Mouse (Mus musculus): ENCODE results near the gene Nfe2l1.

Nfe2l1 gene

DNA sequence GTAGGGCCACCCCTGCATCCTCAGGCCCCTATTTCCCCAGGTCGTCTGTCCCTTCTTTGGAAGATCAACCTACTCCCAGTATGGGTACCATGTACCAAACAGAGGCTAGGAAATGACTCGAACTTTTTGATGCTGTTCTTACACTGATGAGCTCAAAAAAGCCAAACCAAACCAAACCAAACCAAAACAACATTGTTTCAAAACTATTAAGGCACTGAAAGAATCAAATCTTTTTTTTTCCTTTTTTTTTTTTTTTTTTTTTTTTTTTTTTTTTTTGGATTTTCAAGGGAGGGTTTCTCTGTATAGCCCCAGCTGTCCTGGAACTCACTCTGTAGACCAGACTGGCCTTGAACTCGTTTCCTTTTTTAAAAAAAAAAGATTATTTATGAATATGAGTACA lies 13.9 kb upstream of the Nfe2l1 start:
- no peak for DNase-seq

DNA sequence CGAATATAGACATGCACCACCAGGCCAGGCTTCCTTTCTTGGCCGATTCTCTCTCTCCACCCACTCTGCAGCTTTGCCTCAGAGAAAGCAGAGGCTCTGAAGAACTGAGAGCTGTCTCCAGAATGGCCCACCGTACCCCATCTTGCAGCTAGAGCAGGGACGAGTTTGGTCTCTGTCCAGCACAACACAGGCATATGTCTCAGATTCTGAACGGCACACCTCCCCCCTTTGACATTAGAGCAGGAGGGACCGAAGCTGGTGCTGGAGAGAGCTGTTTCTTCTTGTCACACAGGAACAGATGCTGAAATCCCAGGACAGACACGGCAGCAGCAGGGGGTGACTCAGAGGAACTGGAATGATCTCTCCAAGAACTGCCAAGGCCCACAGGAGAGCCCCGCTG lies 10.5 kb upstream of the Nfe2l1 start:
- DNase-seq = no peak

DNA sequence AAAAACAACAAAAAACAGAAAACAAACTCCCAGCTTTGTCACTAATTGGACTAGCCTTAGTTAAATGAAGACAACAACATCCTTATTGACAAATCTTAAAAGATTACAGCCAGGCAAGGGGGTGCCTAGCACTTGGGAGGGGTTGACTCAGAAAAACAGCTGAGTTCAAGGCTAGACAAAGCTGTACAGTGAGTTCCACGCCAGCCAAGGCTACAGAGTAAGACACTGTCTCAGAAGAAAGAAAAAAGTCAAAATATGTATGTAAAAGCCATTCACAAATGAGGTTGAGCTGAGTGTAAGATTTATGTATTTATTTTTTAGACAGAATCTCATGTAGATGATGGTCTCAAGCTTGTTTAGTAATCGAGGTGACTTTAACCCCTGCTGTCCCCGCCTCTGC lies 10.1 kb upstream of the Nfe2l1 start:
- DNase-seq = no peak

DNA sequence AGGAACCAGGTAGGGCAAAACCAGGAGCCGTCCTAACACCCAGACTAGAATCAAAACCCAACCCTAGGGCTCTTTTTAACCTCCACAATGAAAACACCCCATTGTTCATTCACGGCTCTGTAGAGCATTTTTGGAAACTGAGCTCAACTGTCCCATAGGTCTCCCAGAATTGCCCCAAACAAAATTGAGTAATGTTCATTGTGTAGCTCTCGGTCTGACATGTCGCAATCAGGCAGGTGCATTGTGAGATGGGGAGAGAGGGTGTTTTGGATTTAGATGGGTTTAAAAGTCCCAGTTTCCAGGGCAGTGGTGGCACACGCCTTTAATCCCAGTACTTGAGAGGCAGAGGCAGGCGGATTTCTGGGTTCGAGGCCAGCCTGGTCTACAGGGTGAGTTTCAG lies 9.7 kb upstream of the Nfe2l1 start:
- DNase-seq = no peak

DNA sequence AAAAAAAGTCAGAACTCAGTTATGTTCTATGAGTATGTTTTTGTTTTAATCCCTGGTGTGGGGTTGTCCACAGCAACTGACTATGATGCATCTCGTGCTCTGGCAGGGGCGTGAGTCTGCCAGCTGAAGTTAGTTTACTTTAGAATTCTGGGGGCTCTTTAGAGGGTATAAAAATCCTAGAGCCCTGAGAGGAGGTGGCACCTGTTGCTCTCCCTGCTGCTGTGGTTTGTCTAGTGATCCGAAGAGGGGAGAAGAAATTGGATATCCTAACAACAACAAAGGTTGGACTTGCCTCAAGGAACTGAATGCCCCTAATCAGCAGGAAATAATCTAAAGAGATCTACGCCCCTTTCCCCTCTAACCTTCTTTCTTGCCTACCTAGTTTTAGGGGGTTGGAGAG lies 8.6 kb upstream of the Nfe2l1 start:
- no peak for DNase-seq

DNA sequence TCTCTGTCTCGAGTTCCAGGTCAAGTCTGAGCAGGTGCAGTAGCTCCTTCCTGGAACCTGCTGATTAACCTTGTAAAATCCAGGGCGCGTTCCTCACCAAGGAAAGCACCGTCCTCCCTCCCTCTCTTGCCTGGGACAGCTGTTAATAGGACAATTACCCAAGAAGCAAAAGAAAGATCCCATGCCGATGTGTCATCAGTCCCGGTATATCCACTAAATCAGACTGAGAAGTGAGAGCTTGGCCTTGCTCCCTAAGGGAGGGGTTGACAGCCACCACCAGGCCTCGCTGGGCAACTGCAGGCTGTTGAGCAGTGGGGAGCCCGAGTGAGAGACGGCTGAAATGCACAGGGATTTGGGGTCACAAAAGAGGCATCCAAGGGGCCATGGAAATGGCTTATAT lies 7.5 kb upstream of the Nfe2l1 start:
- no peak for DNase-seq

DNA sequence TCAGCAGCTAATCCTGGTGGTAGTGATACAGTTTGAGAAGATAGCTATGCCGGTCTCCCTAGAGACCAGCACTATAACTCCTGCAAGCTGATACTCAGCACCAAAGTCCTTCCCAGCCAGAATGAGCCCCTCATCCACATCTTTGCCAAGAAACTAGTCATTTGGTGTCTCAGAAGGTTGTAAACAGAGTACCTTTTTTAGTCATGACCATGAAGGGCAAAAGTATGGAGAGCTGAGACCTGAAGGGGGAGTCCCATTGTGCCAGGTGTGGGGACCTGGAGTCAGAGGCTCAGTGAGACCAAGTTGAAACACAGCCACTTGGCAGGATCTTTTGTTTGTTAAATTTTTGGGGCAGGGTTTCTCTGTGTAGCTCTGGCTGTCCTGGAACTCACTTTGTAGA lies 4.4 kb upstream of the Nfe2l1 start:
- no peak for DNase-seq

DNA sequence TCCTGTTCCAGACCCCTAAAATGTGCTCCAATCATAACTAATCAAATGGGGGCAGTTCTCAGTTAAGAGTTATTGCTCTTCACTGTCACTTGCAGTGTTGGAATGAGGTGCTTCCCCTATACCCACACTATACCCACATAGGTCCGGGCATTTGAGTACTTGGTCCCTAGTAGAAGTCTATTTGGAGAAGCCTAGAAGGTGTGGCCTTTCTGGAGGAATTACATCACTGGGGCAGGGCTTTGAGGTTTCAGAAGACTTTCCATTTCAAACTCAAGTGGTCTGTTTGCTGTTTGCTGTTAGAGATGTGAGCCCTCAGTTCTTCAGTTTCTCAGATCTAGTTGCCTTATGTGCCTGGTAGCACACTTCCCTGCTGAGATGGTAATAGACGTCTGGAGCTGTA lies 3.2 kb upstream of the Nfe2l1 start:
- DNase-seq = no peak

DNA sequence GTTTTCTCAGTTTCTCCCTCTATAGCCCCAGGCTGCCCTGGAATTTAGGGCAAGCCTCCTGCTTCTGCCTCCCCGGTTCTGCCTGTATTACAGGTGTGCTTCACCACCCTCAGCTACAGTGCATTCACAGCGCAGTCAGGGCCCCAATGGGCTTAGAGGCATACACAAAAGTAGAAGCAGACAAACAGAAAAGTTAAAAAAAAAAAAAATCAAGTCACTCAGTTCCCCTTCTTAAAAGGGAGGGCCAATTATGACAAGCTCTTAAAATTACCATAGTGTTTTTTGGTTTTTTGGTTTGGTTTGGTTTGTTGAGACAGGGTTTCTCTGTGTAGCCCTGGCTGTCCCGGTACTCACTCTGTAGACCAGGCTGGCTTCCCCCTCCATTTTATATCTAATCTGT lies 2.8 kb upstream of the Nfe2l1 start:
- DNase-seq = no peak

DNA sequence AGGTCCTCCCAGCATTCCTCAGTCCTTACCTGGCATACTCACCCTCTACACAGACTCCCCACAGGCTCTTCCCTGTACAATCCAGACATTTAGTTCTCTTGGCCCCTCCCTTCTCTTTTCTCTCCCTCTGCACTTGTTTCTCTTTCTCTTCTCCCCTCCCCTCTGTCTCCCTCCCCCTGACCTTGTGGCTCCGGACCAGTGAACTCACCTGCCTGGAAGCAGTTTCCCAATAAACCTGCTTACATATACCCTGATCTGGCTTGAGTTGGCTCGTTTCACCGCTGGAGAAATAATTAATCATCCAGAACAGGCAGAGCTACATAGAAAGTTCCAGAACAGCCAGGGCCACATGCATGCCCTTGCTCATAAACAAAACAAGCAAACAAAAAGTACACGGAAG lies 1.7 kb upstream of the Nfe2l1 start:
- DNase-seq = peak; percentile 86

DNA sequence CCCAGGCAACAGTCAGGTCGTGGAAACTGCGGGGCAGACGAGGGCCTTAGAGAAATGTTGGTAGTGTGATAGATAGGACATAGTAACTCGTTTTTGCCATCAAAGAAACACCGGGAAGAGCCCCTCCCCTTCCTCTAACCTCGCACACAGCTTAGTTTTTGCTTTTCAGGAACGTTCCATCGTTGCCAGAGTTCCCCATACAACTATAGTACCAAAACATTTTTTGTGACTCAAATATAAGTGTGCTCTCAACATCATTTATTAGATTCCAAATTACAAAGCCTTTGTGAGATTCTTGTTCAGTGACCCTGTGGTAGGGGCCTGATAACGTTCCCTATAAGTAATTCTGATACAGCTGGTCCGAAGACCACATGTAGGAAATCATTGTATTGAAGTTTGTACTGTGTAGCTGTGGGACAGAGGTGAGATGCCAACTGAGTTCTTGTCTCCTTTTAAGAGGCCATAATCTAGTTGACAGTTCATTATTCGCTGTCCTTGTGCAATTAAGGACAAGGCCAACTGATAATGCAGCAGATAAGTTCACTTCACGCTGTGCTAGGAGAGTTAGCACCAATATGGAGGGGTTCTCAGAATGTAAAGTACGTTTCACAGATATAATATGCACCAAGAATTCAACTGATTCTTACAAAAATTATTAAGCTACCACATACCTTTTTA lies 910 bp upstream of the Nfe2l1 start:
- no peak for DNase-seq

DNA sequence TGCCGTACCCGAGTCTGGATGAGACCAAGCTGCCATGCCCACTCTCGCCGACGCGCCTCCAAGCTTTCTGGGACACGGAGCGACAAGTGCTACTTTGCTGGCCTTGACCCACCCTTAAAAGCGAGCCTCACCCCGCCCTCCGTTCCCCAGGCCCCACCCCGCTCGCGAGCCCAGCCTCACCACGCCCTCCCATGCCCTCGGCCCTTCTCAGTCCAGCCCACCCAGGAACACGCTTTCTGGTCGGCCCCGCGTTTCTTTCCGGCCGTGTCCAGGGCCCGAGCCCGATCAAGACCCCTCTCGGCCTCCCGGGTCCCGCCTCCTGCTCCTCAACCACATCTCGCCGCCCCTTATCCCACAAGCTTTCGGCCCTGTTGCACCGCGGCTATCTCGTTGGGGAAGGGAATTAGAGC lies 360 bp downstream of the Nfe2l1 start:
- DNase-seq = peak; percentile 79

DNA sequence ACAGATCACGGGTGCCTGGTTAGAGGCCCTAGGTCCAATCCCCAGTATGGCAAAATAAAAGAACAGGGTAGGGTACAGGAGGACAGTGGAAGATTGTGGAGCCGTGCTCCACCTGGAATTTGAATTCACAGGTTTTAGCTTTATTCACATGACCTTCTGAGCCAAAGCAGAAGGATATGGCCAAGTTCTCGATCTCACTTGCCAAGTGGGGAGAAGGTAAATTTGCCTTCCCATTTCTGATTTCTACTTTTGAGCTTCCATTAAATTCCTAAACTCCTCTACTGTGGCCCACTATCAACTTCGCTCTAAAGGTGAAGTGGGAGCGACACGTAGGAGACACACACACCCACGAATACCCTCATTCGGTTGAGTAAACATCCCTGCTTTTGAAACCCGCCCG lies 887 bp downstream of the Nfe2l1 start:
- no peak for DNase-seq

DNA sequence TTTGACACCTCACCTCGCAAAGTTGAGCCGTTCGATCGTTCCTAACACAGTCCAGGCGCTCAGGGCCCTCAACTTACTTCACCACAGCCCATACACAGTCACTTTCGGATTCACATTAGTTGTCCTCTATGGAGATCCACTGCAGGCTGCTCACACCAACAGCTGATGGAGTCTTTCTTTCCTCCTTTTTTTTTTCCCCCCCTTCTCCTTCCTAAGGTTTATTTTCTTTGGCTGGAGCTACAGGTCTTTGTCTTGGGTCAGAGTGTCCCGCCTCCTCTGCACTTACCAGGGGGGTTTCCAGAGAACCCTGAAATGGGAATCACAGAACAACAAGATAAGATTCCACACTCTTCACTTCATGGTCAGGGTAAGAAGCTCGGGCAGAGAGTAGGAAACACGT lies 1.9 kb downstream of the Nfe2l1 start:
- DNase-seq = no peak

DNA sequence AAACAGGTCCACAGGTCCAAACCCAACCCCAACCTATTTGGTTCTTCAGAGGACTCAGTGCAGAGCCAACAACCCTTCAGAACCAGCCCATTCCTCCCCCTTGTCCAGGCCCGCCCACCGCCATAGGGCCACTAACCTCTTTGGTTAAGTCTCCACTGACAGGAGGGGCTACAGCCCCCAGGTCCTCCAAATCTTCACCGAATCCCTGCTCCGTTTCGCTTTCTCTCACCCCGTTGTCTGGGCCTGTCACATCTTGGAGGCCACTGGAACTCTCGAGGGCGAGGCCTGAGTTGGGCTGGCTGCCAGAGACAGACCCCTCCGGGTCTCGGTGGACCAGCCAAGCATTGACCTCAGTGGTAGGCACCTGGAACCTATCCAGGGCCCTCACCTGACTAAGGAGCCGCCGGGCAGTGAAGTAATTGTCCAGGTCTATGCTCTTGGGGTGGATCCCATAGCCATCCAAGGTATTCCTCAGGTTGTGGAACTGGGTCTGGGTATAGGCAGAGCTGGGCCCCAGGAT lies 2.6 kb downstream of the Nfe2l1 start:
- peak; percentile 43 for DNase-seq

DNA sequence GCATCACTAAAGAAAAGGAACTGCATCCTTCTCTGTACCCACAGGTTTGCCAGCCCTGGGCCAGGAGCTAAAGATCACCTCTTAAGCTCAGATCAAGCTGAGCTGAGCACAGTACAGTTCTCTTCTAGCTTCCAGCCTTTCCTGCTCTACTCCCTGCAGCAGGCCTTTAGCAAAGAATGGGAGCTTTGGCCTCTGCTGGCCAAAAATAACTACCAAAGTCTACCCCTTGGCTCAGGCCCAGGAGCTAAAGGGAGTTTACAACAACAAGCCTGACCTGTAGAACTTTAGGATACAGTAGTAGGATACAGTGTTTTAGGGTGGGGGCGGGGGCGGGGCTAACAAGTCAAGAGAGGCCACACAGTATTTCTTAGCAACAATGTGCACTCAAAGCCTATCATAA lies 3.3 kb downstream of the Nfe2l1 start:
- DNase-seq = peak; percentile 44

DNA sequence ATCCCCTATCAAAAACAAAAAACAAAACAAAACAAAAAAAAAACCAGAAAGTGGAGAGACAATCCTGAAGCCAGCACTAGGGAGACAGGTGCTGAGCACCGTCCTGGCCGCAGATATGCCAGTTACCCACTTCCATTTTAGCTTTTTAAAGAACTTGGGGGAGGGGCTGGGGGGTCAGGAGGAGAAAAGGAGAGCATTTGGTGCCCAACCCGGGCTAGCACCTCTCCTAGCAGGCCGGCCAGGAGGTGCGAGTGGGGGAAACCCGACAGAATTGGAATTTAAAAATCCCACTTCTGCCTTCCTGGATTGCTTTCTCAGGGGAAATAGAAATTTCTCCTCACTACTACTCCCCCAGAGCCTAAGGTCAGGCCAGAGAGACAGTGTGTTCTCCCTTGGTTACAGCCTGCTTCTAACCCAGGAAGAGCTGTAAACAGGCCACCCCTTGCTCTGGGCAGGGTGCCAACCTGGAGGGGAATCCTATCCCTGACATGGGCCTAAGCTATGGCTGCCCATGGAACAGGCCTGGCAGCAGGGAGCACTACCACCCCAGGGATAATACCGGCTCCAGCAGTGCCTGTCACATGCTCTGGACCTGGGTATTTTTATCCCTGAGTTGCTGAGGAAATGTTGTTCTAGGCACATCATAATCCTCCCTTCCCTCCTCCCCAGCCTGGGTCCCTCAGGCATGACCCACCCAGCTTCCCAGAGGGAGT lies 4.8 kb downstream of the Nfe2l1 start:
- DNase-seq = peak; percentile 63

DNA sequence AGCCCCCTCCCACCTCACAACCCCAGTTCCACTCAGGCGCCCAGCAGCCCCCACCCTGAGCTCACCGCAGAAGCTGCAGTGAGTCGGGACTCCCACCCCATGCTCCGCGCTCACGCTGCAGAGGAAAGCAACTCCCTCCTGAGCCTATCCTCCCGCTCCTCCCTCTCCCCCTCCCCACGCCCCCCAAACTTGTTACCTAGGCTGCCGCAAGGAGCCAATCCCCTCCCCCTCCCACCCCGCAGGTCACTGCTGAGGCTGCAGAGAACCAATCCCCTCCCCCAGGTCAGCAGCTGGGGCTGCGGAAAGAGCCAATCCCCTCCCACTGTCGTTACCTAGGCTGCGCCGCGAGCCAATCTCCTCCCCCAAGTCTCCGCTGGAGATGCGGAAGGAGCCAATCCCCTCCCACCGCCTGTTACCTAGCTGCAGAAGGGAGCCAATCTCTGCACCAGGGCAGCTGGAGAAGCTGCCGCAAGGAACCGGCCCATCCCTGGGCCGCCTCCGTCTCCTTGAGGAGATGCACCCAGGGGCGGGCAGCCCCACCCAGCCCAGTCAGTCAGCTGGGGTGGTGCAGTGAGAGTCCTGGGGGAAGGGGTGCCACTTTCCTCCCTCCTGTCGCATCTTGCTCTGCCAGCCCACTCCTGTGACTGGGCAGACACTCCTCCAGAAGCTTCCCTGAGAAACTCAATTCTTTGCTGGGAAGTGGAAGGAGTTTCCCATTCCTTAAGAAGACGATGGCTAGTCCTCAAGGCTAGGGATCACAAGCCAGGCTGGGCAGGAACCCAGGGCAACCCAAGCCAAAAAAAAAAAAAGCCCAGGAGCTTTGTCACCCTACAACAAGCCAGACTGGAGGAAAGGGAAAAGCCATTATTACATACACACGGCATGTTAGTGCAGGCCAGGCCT lies 5.6 kb downstream of the Nfe2l1 start:
- DNase-seq = peak; percentile 92

DNA sequence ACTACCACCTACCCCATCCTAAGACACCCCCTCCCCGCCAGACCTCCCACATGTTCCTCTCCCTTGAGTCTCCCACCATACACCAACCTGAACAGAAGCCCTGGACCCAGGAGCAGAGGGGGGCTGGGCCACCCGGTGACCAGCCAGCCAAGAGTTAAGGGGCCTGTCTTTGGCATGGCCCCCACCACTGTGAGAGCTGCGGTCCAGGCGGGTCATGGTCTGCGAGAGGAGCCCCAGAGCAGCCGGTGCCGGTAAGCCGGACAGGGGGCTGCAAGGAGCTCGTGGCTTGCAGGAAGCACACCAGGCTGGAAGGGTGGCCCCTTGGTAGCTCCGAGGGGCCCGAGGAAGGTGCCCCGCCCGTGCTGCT lies 6.3 kb downstream of the Nfe2l1 start:
- DNase-seq = no peak

DNA sequence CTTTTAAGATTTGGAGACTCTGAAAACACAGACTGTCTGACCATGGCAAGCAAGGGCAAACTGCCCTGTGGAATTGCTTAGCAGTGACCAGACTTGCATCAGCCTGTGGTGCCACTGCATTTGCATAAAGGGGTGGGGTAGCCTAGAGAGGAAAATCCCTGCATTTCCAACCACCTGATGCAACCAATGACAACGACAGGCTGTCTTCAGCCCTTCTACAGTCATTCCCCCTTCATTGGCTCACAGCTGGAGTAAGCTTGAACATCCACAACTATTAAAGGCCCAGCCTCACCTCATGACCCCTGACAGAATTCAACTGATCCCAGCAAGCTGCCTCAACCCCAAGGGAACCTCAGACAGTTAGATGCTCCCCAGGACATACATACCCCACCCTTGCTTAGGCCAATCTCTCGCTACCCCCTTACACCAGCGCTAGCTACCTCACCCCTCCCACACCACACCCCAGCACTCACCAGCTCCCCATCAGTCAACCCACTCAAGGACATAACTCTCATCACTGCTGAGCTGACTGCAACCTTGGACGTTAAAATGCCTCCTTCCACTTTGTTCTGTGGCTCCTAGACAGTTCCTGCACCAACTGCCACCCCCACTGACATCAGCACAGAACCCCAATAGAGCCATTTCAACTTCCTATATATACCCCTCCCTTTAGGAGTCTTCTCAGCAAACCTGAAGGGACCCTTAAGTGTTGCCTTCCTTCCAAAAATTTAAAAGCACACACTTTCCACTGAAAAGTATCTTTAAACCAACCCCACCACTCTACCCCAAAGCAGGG lies 6.9 kb downstream of the Nfe2l1 start:
- DNase-seq = peak; percentile 45

DNA sequence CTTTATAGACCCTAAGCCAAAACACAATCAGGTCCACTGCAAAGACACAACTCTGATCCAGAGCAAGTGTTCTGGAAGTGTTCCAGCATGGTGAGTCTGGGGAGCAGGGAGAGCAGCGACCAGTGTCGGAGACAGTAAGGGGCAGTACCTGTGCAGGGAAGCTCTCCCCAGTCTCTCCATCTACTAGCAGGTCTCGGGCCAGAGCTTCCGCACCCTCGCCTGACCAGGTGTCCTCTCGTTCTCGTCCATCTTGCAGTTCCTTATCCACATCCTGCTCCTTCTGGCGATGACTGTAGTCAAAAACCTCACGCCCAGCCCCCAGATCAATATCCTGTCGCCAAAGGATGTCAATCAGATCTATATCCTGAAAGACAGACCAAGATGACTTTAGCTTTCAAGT lies 7.8 kb downstream of the Nfe2l1 start:
- DNase-seq = no peak

DNA sequence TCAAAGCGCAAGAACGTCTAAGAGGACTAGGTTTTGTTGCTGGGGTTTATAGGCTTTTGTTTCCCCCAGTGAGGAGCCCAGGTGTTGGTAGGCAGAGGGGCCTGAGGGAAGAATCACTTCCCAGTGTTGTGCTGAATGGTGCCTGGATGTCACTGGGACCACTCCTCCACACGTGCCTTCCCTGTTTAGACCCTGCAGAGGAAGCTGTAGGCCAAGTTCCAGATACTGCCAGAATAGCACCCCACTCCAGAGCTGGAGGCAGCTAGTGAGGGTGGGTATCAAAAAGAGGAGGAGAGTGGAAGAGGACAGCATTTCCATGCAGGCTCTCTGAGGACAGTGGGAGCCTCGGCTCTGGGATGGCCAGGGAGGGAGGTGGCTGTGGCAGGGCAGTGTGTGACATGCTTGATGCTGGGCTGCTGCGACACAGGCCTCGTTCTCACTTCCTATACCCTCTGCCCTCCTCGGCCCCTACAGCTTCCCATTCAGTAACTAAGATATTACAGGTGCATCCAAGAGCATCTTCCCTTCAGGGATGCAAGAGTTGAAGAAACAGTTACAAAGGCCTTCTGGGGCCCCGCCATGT lies 11.5 kb downstream of the Nfe2l1 start:
- no peak for DNase-seq

DNA sequence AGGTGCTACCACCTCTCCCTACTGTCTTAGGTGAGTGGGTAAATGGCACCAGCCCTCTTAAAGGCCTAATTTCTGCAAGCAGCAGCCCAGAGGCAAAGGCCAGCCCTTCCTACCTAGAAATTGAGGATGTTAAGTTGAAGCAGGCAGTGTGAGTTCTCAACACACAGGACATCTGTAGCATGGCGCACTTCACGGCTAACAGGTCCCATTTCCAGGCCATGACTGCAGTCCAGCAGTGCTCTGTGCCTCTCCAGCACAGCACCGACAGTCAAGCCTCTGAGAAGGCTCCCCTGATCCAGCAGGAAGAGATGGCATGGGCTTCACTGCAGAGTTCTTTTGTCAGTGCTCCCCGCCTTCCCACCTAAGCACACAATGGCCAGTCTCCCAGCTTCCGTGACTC lies 12.8 kb downstream of the Nfe2l1 start:
- DNase-seq = no peak

Measured in kidney, adult 11 months (tissue).